Mouse (Mus musculus): ENCODE measurements around the gene Rnase13. TPM values are rescaled to one million over a fixed set of nuclear protein-coding genes. Genes with fewer than 3 reads are reported as not detected.

Rnase13 gene
- not detected in 2 replicates for polyA plus RNA-seq (2014; fragmentation: Nextera tagmentation; extraction: Ambion mirVana)

GRCm38 (mm10) chr14:51922571-51922865 lies at the start of gene Rnase13:
Rnase13 (minus strand) TSS chr14:51922773.
- WGBS = 79% methylated on average over 7 of the region's 7 CpGs
- no peaks in the 10 kb centered on the region for H3K4me1 ChIP-seq (ENCODE audit: control insufficient read depth, insufficient read depth, low read length)
- H3K4me3 ChIP-seq (ENCODE audit: low read depth, low read length) = no peak within 1 kb of the TSS
- no peak within 1 kb of the TSS for H3K9ac ChIP-seq (replicated peaks; ENCODE audit: low read length)
- H3K36me3 ChIP-seq (replicated peaks; ENCODE audit: control insufficient read depth, insufficient read depth, low read depth, low read length) = no peaks in the 10 kb centered on the region
- H3K27ac ChIP-seq (replicated peaks; ENCODE audit: low read depth, low read length) = no peak within 1 kb of the TSS
- ATAC-seq (replicated peaks; ENCODE audit: insufficient number of reproducible peaks, low FRiP score, low TSS enrichment, low read depth) (no peak), DNase-seq (ENCODE audit: low spot score) (no peak)
- H3K9me3 ChIP-seq (replicated peaks; ENCODE audit: control insufficient read depth, low read length) = no peaks in the 10 kb centered on the region
- H3K4me2 ChIP-seq (ENCODE audit: low read depth, low read length) = no peak within 1 kb of the TSS
- H3K27me3 ChIP-seq (ENCODE audit: control insufficient read depth, insufficient read depth, low read length) = no peaks in the 10 kb centered on the region

GRCm38 (mm10) chr14:51967400-51967799 lies 44.8 kb upstream of the Rnase13 start:
- H3K36me3 ChIP-seq (replicated peaks; ENCODE audit: control insufficient read depth, insufficient read depth, low read depth, low read length) = no peaks in the 10 kb centered on the region
- H3K27ac ChIP-seq (replicated peaks; ENCODE audit: low read depth, low read length) = no peak overlapping the region
- H3K4me1 ChIP-seq (ENCODE audit: control insufficient read depth, insufficient read depth, low read length) = no peaks in the 10 kb centered on the region
- H3K4me3 ChIP-seq (ENCODE audit: low read depth, low read length) = no peak overlapping the region
- DNase-seq (ENCODE audit: low spot score) = no peak
- ATAC-seq (replicated peaks; ENCODE audit: insufficient number of reproducible peaks, low FRiP score, low TSS enrichment, low read depth) = no peak
- H3K9ac ChIP-seq (replicated peaks; ENCODE audit: low read length) = no peak overlapping the region
- no peak overlapping the region for H3K4me2 ChIP-seq (ENCODE audit: low read depth, low read length)
- 88% methylated on average over 3 of the region's 3 CpGs for WGBS
- H3K9me3 ChIP-seq (replicated peaks; ENCODE audit: control insufficient read depth, low read length) = no peaks in the 10 kb centered on the region
- H3K27me3 ChIP-seq (ENCODE audit: control insufficient read depth, insufficient read depth, low read length) = no peaks in the 10 kb centered on the region

DNA sequence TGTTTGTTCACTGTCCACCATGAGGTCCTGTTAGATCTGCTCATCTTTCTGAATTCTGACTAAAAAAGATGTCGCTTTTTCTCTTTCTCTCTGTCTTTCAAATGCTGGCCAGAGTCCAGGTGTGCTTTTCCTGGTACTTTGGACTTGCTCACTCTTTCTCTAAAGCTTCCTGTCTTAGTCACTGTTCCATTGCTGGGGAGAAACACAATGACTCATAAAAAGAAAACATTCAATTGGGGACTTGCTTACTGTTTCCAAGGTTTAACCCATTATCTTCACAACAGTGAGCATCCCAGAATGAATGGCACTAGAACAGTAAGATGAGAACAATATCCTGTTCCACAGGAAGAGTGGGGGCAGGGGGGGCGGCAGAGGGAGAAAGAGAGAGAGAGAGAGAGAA lies 37.7 kb upstream of the Rnase13 start:
- 88% methylated on average over 2 of the region's 2 CpGs for WGBS
- H3K9me3 ChIP-seq (replicated peaks; ENCODE audit: control insufficient read depth, low read length) = no peaks in the 10 kb centered on the region
- H3K36me3 ChIP-seq (replicated peaks; ENCODE audit: control insufficient read depth, insufficient read depth, low read depth, low read length) = no peaks in the 10 kb centered on the region
- ATAC-seq (replicated peaks; ENCODE audit: insufficient number of reproducible peaks, low FRiP score, low TSS enrichment, low read depth) (no peak), DNase-seq (ENCODE audit: low spot score) (no peak)
- H3K4me3 ChIP-seq (ENCODE audit: low read depth, low read length) = no peak overlapping the region
- H3K9ac ChIP-seq (replicated peaks; ENCODE audit: low read length) = no peak overlapping the region
- no peaks in the 10 kb centered on the region for H3K4me1 ChIP-seq (ENCODE audit: control insufficient read depth, insufficient read depth, low read length)
- H3K4me2 ChIP-seq (ENCODE audit: low read depth, low read length) = no peak overlapping the region
- no peaks in the 10 kb centered on the region for H3K27me3 ChIP-seq (ENCODE audit: control insufficient read depth, insufficient read depth, low read length)
- H3K27ac ChIP-seq (replicated peaks; ENCODE audit: low read depth, low read length) = no peak overlapping the region

DNA sequence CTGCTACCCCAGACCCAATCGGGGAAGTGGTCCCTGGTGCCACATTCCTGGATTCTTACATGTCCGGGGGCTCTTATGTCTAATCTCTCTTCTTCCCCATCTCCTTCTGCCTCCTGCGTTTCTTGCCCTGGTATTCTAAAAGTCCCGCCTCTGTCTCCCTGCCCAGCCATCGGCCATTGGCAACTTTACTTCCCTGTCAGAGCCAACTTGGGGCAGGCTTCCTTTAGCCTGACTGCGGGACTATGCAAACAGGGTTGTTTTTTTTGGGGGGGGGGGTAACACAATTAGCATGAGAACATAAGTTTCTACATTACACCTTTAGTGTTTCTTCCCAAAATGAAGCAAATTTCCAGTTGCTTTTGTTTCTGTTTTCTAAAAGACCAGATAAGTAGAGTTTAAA lies 20.8 kb upstream of the Rnase13 start:
- Histone ChIP-seq H3K4me3 (ENCODE audit: low read depth, low read length) (no peak overlapping the region), H3K27me3 (ENCODE audit: control insufficient read depth, insufficient read depth, low read length) (no peaks in the 10 kb centered on the region), H3K27ac (replicated peaks; ENCODE audit: low read depth, low read length) (no peak overlapping the region), H3K4me1 (ENCODE audit: control insufficient read depth, insufficient read depth, low read length) (no peaks in the 10 kb centered on the region), H3K9ac (replicated peaks; ENCODE audit: low read length) (no peak overlapping the region), H3K36me3 (replicated peaks; ENCODE audit: control insufficient read depth, insufficient read depth, low read depth, low read length) (no peaks in the 10 kb centered on the region), H3K4me2 (ENCODE audit: low read depth, low read length) (no peak overlapping the region), H3K9me3 (replicated peaks; ENCODE audit: control insufficient read depth, low read length) (no peaks in the 10 kb centered on the region)
- ATAC-seq (replicated peaks; ENCODE audit: insufficient number of reproducible peaks, low FRiP score, low TSS enrichment, low read depth) (no peak), DNase-seq (ENCODE audit: low spot score) (no peak)
- WGBS = 81% methylated on average over 6 of the region's 6 CpGs

GRCm38 (mm10) chr14:51942236-51942635 lies 19.7 kb upstream of the Rnase13 start:
- no peaks in the 10 kb centered on the region for H3K27me3 ChIP-seq (ENCODE audit: control insufficient read depth, insufficient read depth, low read length)
- WGBS = 39% methylated on average over 7 of the region's 7 CpGs
- no peak overlapping the region for H3K9ac ChIP-seq (replicated peaks; ENCODE audit: low read length)
- no peaks in the 10 kb centered on the region for H3K9me3 ChIP-seq (replicated peaks; ENCODE audit: control insufficient read depth, low read length)
- no peak overlapping the region for H3K27ac ChIP-seq (replicated peaks; ENCODE audit: low read depth, low read length)
- H3K36me3 ChIP-seq (replicated peaks; ENCODE audit: control insufficient read depth, insufficient read depth, low read depth, low read length) = no peaks in the 10 kb centered on the region
- H3K4me1 ChIP-seq (ENCODE audit: control insufficient read depth, insufficient read depth, low read length) = no peaks in the 10 kb centered on the region
- ATAC-seq (replicated peaks; ENCODE audit: insufficient number of reproducible peaks, low FRiP score, low TSS enrichment, low read depth) = no peak
- no peak for DNase-seq (ENCODE audit: low spot score)
- no peak overlapping the region for H3K4me3 ChIP-seq (ENCODE audit: low read depth, low read length)
- H3K4me2 ChIP-seq (ENCODE audit: low read depth, low read length) = no peak overlapping the region

GRCm38 (mm10) chr14:51941577-51941976 lies 19.0 kb upstream of the Rnase13 start:
- 54% methylated on average over 9 of the region's 9 CpGs for WGBS
- no peaks in the 10 kb centered on the region for H3K4me1 ChIP-seq (ENCODE audit: control insufficient read depth, insufficient read depth, low read length)
- DNase-seq (ENCODE audit: low spot score) (no peak), ATAC-seq (replicated peaks; ENCODE audit: insufficient number of reproducible peaks, low FRiP score, low TSS enrichment, low read depth) (no peak)
- H3K36me3 ChIP-seq (replicated peaks; ENCODE audit: control insufficient read depth, insufficient read depth, low read depth, low read length) = no peaks in the 10 kb centered on the region
- H3K4me3 ChIP-seq (ENCODE audit: low read depth, low read length) = no peak overlapping the region
- H3K9ac ChIP-seq (replicated peaks; ENCODE audit: low read length) = no peak overlapping the region
- H3K9me3 ChIP-seq (replicated peaks; ENCODE audit: control insufficient read depth, low read length) = no peaks in the 10 kb centered on the region
- H3K27ac ChIP-seq (replicated peaks; ENCODE audit: low read depth, low read length) = no peak overlapping the region
- no peaks in the 10 kb centered on the region for H3K27me3 ChIP-seq (ENCODE audit: control insufficient read depth, insufficient read depth, low read length)
- no peak overlapping the region for H3K4me2 ChIP-seq (ENCODE audit: low read depth, low read length)

GRCm38 (mm10) chr14:51940944-51941560 lies 18.5 kb upstream of the Rnase13 start:
- H3K4me1 ChIP-seq (ENCODE audit: control insufficient read depth, insufficient read depth, low read length) = no peaks in the 10 kb centered on the region
- no peaks in the 10 kb centered on the region for H3K9me3 ChIP-seq (replicated peaks; ENCODE audit: control insufficient read depth, low read length)
- 30% methylated on average over 8 of the region's 8 CpGs for WGBS
- H3K9ac ChIP-seq (replicated peaks; ENCODE audit: low read length) = no peak overlapping the region
- H3K27ac ChIP-seq (replicated peaks; ENCODE audit: low read depth, low read length) = no peak overlapping the region
- no peak overlapping the region for H3K4me2 ChIP-seq (ENCODE audit: low read depth, low read length)
- no peak overlapping the region for H3K4me3 ChIP-seq (ENCODE audit: low read depth, low read length)
- ATAC-seq (replicated peaks; ENCODE audit: insufficient number of reproducible peaks, low FRiP score, low TSS enrichment, low read depth) = no peak
- no peaks in the 10 kb centered on the region for H3K36me3 ChIP-seq (replicated peaks; ENCODE audit: control insufficient read depth, insufficient read depth, low read depth, low read length)
- no peaks in the 10 kb centered on the region for H3K27me3 ChIP-seq (ENCODE audit: control insufficient read depth, insufficient read depth, low read length)
- DNase-seq (ENCODE audit: low spot score) = peak; percentile 55

DNA sequence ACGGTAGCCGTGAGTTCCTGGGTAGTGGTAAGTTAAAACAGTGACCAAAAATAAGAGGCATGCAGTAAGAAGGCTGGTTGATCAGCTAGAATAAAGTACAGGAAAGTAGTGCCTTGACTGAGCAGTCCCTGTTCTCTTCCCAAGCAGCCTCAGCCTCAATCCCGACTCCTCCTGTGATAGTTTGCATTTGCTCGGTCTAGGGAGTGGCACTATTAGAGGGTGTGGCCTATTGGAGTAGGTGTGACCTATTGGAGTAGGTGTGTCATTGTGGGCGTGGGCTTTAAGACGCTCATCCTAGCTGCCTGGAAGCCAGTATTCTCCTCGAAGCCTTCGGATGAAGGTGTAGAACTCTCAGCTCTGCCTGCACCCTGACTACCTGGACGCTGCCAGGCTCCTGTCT lies 16.4 kb upstream of the Rnase13 start:
- H3K4me3 ChIP-seq (ENCODE audit: low read depth, low read length) = no peak overlapping the region
- H3K4me2 ChIP-seq (ENCODE audit: low read depth, low read length) = no peak overlapping the region
- no peaks in the 10 kb centered on the region for H3K9me3 ChIP-seq (replicated peaks; ENCODE audit: control insufficient read depth, low read length)
- 85% methylated on average over 9 of the region's 9 CpGs for WGBS
- no peaks in the 10 kb centered on the region for H3K27me3 ChIP-seq (ENCODE audit: control insufficient read depth, insufficient read depth, low read length)
- H3K36me3 ChIP-seq (replicated peaks; ENCODE audit: control insufficient read depth, insufficient read depth, low read depth, low read length) = no peaks in the 10 kb centered on the region
- no peak overlapping the region for H3K9ac ChIP-seq (replicated peaks; ENCODE audit: low read length)
- H3K4me1 ChIP-seq (ENCODE audit: control insufficient read depth, insufficient read depth, low read length) = no peaks in the 10 kb centered on the region
- 0 out of 2 replicates have a peak, but pooled peaks have one; percentile 52 for ATAC-seq (replicated peaks; ENCODE audit: insufficient number of reproducible peaks, low FRiP score, low TSS enrichment, low read depth)
- H3K27ac ChIP-seq (replicated peaks; ENCODE audit: low read depth, low read length) = no peak overlapping the region
- no peak for DNase-seq (ENCODE audit: low spot score)
